Mouse (Mus musculus): ENCODE results near the gene Acsbg2. TPM values are rescaled to one million over a fixed set of nuclear protein-coding genes. Genes with fewer than 3 reads are reported as not detected.

Acsbg2 gene
- total RNA-seq, 1 experiment, result 0.58 TPM

- H3K4me1 ChIP-seq (ENCODE audit: control insufficient read depth in 2 of 2, insufficient read depth in 2 of 2, low read length in 2 of 2, poor library complexity in 1 of 2), result peaks cover 0 to 6% of the 10 kb centered on the region in 2 experiments; a peak in 1 of 4 replicates
- H3K9ac ChIP-seq (ENCODE audit: insufficient read depth, low read depth, low read length, poor library complexity, severe bottlenecking), result no peak overlapping the region
- H3K27ac ChIP-seq (ENCODE audit: insufficient read depth, low read depth, low read length, poor library complexity, severe bottlenecking), result no peak overlapping the region
- TF ChIP-seq CHD2 (IDR thresholded peaks at IDR 0.05; ENCODE audit: low read depth, low read length) (no peak), ZC3H11A (IDR thresholded peaks at IDR 0.05; ENCODE audit: borderline replicate concordance, low read depth, low read length) (peak; percentile 99), HCFC1 (IDR thresholded peaks at IDR 0.05; ENCODE audit: borderline replicate concordance, insufficient read depth, low read length) (0 out of 2 replicates have a peak, but pooled peaks have one; percentile 25)
- no peaks in the 10 kb centered on the region for H3K9me3 ChIP-seq (ENCODE audit: control insufficient read depth, insufficient read depth, low read depth, low read length)
- in situ Hi-C loops (cut with MboI; ENCODE audit: low sequenced_read_pairs in 2 of 2, unreplicated experiment in 2 of 2), result loop anchor here in 1 of 2 experiments (10.0 kb wide), 1 partner anchor 126 kb away; the partner anchor contains the start of gene Mllt1
- H3K4me3 ChIP-seq (ENCODE audit: insufficient read depth in 1 of 2, low read depth in 1 of 2, low read length in 2 of 2, poor library complexity in 1 of 2, severe bottlenecking in 1 of 2), result no peak overlapping the region
- peaks cover 11% of the 10 kb centered on the region for H3K36me3 ChIP-seq (ENCODE audit: control insufficient read depth, insufficient read depth, low read length, poor library complexity, severe bottlenecking)
- peak; percentile 71 for DNase-seq (ENCODE audit: low read depth, low spot score)
Observed at GRCm38 (mm10) chr17:56808518-56808917, 65.7 kb downstream of the Acsbg2 start.

DNA sequence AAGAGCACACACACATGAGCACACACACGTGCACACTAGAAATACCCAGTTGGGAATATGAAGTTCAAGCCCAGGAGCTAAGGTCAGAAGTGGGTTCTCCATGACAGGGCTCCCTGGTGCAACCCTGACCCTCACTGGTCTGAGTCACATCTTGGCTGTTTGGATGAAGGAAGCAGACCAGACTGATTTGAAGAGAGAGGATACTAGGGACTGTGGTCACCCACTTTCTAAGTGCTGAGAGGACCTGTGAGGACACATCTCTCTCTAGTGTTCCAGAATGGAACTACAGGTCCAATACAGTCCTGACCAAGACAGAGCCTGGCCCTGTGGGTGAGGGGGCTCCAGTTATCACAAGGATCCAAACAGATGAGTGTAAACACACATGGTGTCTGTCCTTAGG lies 68.5 kb downstream of the Acsbg2 start:
- peaks cover 0 to 3% of the 10 kb centered on the region in 2 experiments; a peak in 1 of 4 replicates for H3K4me1 ChIP-seq (ENCODE audit: control insufficient read depth in 2 of 2, insufficient read depth in 2 of 2, low read length in 2 of 2, poor library complexity in 1 of 2)
- in situ Hi-C loops (cut with MboI; ENCODE audit: low sequenced_read_pairs in 2 of 2, unreplicated experiment in 2 of 2), result loop anchor here in 1 of 2 experiments (10.0 kb wide), 1 partner anchor 129 kb away; the partner anchor contains the start of gene Mllt1
- H3K9me3 ChIP-seq (ENCODE audit: control insufficient read depth, insufficient read depth, low read depth, low read length), result no peaks in the 10 kb centered on the region
- H3K36me3 ChIP-seq (ENCODE audit: control insufficient read depth, insufficient read depth, low read length, poor library complexity, severe bottlenecking), result peaks cover 23% of the 10 kb centered on the region
- H3K27ac ChIP-seq (ENCODE audit: insufficient read depth, low read depth, low read length, poor library complexity, severe bottlenecking), result no peak overlapping the region
- TF ChIP-seq ZNF384 (IDR thresholded peaks at IDR 0.05; ENCODE audit: low read depth, low read length) (no peak), CHD2 (IDR thresholded peaks at IDR 0.05; ENCODE audit: low read depth, low read length) (no peak), ZC3H11A (IDR thresholded peaks at IDR 0.05; ENCODE audit: borderline replicate concordance, low read depth, low read length) (no peak), HCFC1 (IDR thresholded peaks at IDR 0.05; ENCODE audit: borderline replicate concordance, insufficient read depth, low read length) (no peak), MAFK (IDR thresholded peaks at IDR 0.05; ENCODE audit: insufficient read depth, low read depth, low read length) (no peak)
- no peak overlapping the region for H3K4me3 ChIP-seq (ENCODE audit: insufficient read depth in 1 of 2, low read depth in 1 of 2, low read length in 2 of 2, poor library complexity in 1 of 2, severe bottlenecking in 1 of 2)
- no peak for DNase-seq (ENCODE audit: low read depth, low spot score)
- H3K9ac ChIP-seq (ENCODE audit: insufficient read depth, low read depth, low read length, poor library complexity, severe bottlenecking), result no peak overlapping the region

- no peak overlapping the region for H3K27ac ChIP-seq (ENCODE audit: insufficient read depth, low read depth, low read length, poor library complexity, severe bottlenecking)
- H3K4me1 ChIP-seq (ENCODE audit: control insufficient read depth in 2 of 2, insufficient read depth in 2 of 2, low read length in 2 of 2, poor library complexity in 1 of 2), result peaks cover 0 to 3% of the 10 kb centered on the region in 2 experiments; a peak in 1 of 4 replicates
- no peak overlapping the region for H3K9ac ChIP-seq (ENCODE audit: insufficient read depth, low read depth, low read length, poor library complexity, severe bottlenecking)
- H3K4me3 ChIP-seq (ENCODE audit: insufficient read depth in 1 of 2, low read depth in 1 of 2, low read length in 2 of 2, poor library complexity in 1 of 2, severe bottlenecking in 1 of 2), result no peak overlapping the region
- no peak for DNase-seq (ENCODE audit: low read depth, low spot score)
- in situ Hi-C loops (cut with MboI; ENCODE audit: low sequenced_read_pairs in 2 of 2, unreplicated experiment in 2 of 2), result loop anchor here in 1 of 2 experiments (10.0 kb wide), 1 partner anchor 130 kb away; the partner anchor contains the start of gene Mllt1
- H3K36me3 ChIP-seq (ENCODE audit: control insufficient read depth, insufficient read depth, low read length, poor library complexity, severe bottlenecking), result peaks cover 23% of the 10 kb centered on the region
- no peaks in the 10 kb centered on the region for H3K9me3 ChIP-seq (ENCODE audit: control insufficient read depth, insufficient read depth, low read depth, low read length)
- TF ChIP-seq ZNF384 (IDR thresholded peaks at IDR 0.05; ENCODE audit: low read depth, low read length) (no peak), MAFK (IDR thresholded peaks at IDR 0.05; ENCODE audit: insufficient read depth, low read depth, low read length) (no peak), ZC3H11A (IDR thresholded peaks at IDR 0.05; ENCODE audit: borderline replicate concordance, low read depth, low read length) (no peak), HCFC1 (IDR thresholded peaks at IDR 0.05; ENCODE audit: borderline replicate concordance, insufficient read depth, low read length) (no peak), CHD2 (IDR thresholded peaks at IDR 0.05; ENCODE audit: low read depth, low read length) (no peak)
Observed at GRCm38 (mm10) chr17:56804952-56805351, 69.3 kb downstream of the Acsbg2 start.

GRCm38 (mm10) chr17:56802065-56802464 lies 72.2 kb downstream of the Acsbg2 start:
- H3K9me3 ChIP-seq (ENCODE audit: control insufficient read depth, insufficient read depth, low read depth, low read length), result no peaks in the 10 kb centered on the region
- in situ Hi-C loops (cut with MboI; ENCODE audit: low sequenced_read_pairs in 2 of 2, unreplicated experiment in 2 of 2), result loop anchor here in 1 of 2 experiments (10.0 kb wide), 1 partner anchor 133 kb away; the partner anchor contains the start of gene Mllt1
- DNase-seq (ENCODE audit: low read depth, low spot score), result no peak

More at GRCm38 (mm10) chr17:56802065-56802464, 72.2 kb downstream of the Acsbg2 start:
- no peak overlapping the region for H3K27ac ChIP-seq (ENCODE audit: insufficient read depth, low read depth, low read length, poor library complexity, severe bottlenecking)
- H3K4me3 ChIP-seq (ENCODE audit: insufficient read depth in 1 of 2, low read depth in 1 of 2, low read length in 2 of 2, poor library complexity in 1 of 2, severe bottlenecking in 1 of 2), result no peak overlapping the region
- H3K4me1 ChIP-seq (ENCODE audit: control insufficient read depth in 2 of 2, insufficient read depth in 2 of 2, low read length in 2 of 2, poor library complexity in 1 of 2), result peaks cover 2 to 12% of the 10 kb centered on the region in 2 experiments; a peak in 2 of 4 replicates
- no peak overlapping the region for H3K9ac ChIP-seq (ENCODE audit: insufficient read depth, low read depth, low read length, poor library complexity, severe bottlenecking)
- no peak for TF ChIP-seq MAFK (IDR thresholded peaks at IDR 0.05; ENCODE audit: insufficient read depth, low read depth, low read length)
- no peak for TF ChIP-seq HCFC1 (IDR thresholded peaks at IDR 0.05; ENCODE audit: borderline replicate concordance, insufficient read depth, low read length)
- TF ChIP-seq CHD2 (IDR thresholded peaks at IDR 0.05; ENCODE audit: low read depth, low read length), result no peak
- TF ChIP-seq ZC3H11A (IDR thresholded peaks at IDR 0.05; ENCODE audit: borderline replicate concordance, low read depth, low read length), result no peak
- no peak for TF ChIP-seq ZNF384 (IDR thresholded peaks at IDR 0.05; ENCODE audit: low read depth, low read length)
- peaks cover 21% of the 10 kb centered on the region for H3K36me3 ChIP-seq (ENCODE audit: control insufficient read depth, insufficient read depth, low read length, poor library complexity, severe bottlenecking)
